Mouse (Mus musculus): ENCODE data around the gene Supt20. TPM values are rescaled to one million over a fixed set of nuclear protein-coding genes. Genes with fewer than 3 reads are reported as not detected.
A peak's percentile ranks its signal among the peaks of the same experiment; 100 is the strongest.
"Not testable (repeated sequence)": the region's sequence is repeated elsewhere in the genome, so short reads cannot be mapped to it uniquely, and the experiment has no call there.

Gene Supt20
- polyA plus RNA-seq, 1 experiment from 2014 or later, result 111 TPM

GRCm38 (mm10) chr3:54755145-54756041 lies 62.8 kb downstream of the Supt20 start, which contains the start of gene Smad9:
Smad9 (plus strand) TSS chr3:54755582.
- peak; percentile 81 for ATAC-seq (ENCODE audit: insufficient number of reproducible peaks, insufficient read depth, low FRiP score, low read depth)
- Histone ChIP-seq H3K4me3 (ENCODE audit: low read depth, low read length) (peak within 1 kb of the TSS; percentile 69), H3K4me1 (ENCODE audit: control insufficient read depth, insufficient read depth, low read length) (peaks cover 9% of the 10 kb centered on the region; the same call in 1 of the 2 replicates), H3K9me3 (ENCODE audit: control insufficient read depth, low read depth, low read length) (no peaks in the 10 kb centered on the region), H3K4me2 (replicated peaks; ENCODE audit: low read depth, low read length) (peak within 1 kb of the TSS; percentile 96), H3K27ac (ENCODE audit: low read length) (peak within 1 kb of the TSS; percentile 68), H3K36me3 (ENCODE audit: control insufficient read depth, insufficient read depth, low read length) (peaks cover 2% of the 10 kb centered on the region; the same call in 1 of the 2 replicates), H3K27me3 (ENCODE audit: control insufficient read depth, insufficient read depth, low read length) (no peaks in the 10 kb centered on the region), H3K9ac (replicated peaks; ENCODE audit: low read depth, low read length) (peak within 1 kb of the TSS; percentile 66)
- under 1% methylated on average over 65 of the region's 66 CpGs for WGBS

GRCm38 (mm10) chr3:54756058-54756457 lies 63.5 kb downstream of the Supt20 start:
- H3K27ac ChIP-seq (ENCODE audit: low read length), result peak overlapping the region; percentile 68
- peak overlapping the region; percentile 96 for H3K4me2 ChIP-seq (replicated peaks; ENCODE audit: low read depth, low read length)
- H3K27me3 ChIP-seq (ENCODE audit: control insufficient read depth, insufficient read depth, low read length), result no peaks in the 10 kb centered on the region
- H3K9ac ChIP-seq (replicated peaks; ENCODE audit: low read depth, low read length), result 0 out of 2 replicates have a peak overlapping the region, but pooled peaks have one; percentile 28
- no peaks in the 10 kb centered on the region for H3K36me3 ChIP-seq (ENCODE audit: control insufficient read depth, insufficient read depth, low read length)
- peaks cover 9% of the 10 kb centered on the region; the same call in 1 of the 2 replicates for H3K4me1 ChIP-seq (ENCODE audit: control insufficient read depth, insufficient read depth, low read length)
- no peaks in the 10 kb centered on the region for H3K9me3 ChIP-seq (ENCODE audit: control insufficient read depth, low read depth, low read length)
- 2% methylated on average over 11 of the region's 11 CpGs for WGBS
- H3K4me3 ChIP-seq (ENCODE audit: low read depth, low read length), result peak overlapping the region; percentile 69
- ATAC-seq (ENCODE audit: insufficient number of reproducible peaks, insufficient read depth, low FRiP score, low read depth), result no peak

- Histone ChIP-seq H3K27me3 (ENCODE audit: control insufficient read depth, insufficient read depth, low read length) (no peaks in the 10 kb centered on the region), H3K27ac (ENCODE audit: low read length) (no peak overlapping the region), H3K4me3 (ENCODE audit: low read depth, low read length) (no peak overlapping the region), H3K4me1 (ENCODE audit: control insufficient read depth, insufficient read depth, low read length) (peaks cover 9% of the 10 kb centered on the region; the same call in 1 of the 2 replicates), H3K9me3 (ENCODE audit: control insufficient read depth, low read depth, low read length) (no peaks in the 10 kb centered on the region), H3K36me3 (ENCODE audit: control insufficient read depth, insufficient read depth, low read length) (no peaks in the 10 kb centered on the region), H3K9ac (replicated peaks; ENCODE audit: low read depth, low read length) (no peak overlapping the region), H3K4me2 (replicated peaks; ENCODE audit: low read depth, low read length) (peak overlapping the region; percentile 96)
- no peak for ATAC-seq (ENCODE audit: insufficient number of reproducible peaks, insufficient read depth, low FRiP score, low read depth)
- 48% methylated on average over 8 of the region's 8 CpGs for WGBS
These were observed 64.8 kb downstream of the Supt20 start for GRCm38 (mm10) chr3:54757446-54757845.

- H3K36me3 ChIP-seq (ENCODE audit: control insufficient read depth, insufficient read depth, low read length), result no peaks in the 10 kb centered on the region
- no peak overlapping the region for H3K4me2 ChIP-seq (replicated peaks; ENCODE audit: low read depth, low read length)
- WGBS, result 57% methylated on average over 9 of the region's 9 CpGs
- H3K4me3 ChIP-seq (ENCODE audit: low read depth, low read length), result no peak overlapping the region
- ATAC-seq (ENCODE audit: insufficient number of reproducible peaks, insufficient read depth, low FRiP score, low read depth), result no peak
- H3K9ac ChIP-seq (replicated peaks; ENCODE audit: low read depth, low read length), result no peak overlapping the region
- H3K27me3 ChIP-seq (ENCODE audit: control insufficient read depth, insufficient read depth, low read length), result no peaks in the 10 kb centered on the region
- H3K4me1 ChIP-seq (ENCODE audit: control insufficient read depth, insufficient read depth, low read length), result peaks cover 9% of the 10 kb centered on the region; the same call in 1 of the 2 replicates
- H3K27ac ChIP-seq (ENCODE audit: low read length), result no peak overlapping the region
- no peaks in the 10 kb centered on the region for H3K9me3 ChIP-seq (ENCODE audit: control insufficient read depth, low read depth, low read length)
These were observed 66.6 kb downstream of the Supt20 start for GRCm38 (mm10) chr3:54759211-54759610.

- 48% methylated on average over 15 of the region's 15 CpGs for WGBS
- H3K27ac ChIP-seq (ENCODE audit: low read length), result no peak overlapping the region
- no peaks in the 10 kb centered on the region for H3K9me3 ChIP-seq (ENCODE audit: control insufficient read depth, low read depth, low read length)
- peaks cover 9% of the 10 kb centered on the region; the same call in 1 of the 2 replicates for H3K4me1 ChIP-seq (ENCODE audit: control insufficient read depth, insufficient read depth, low read length)
- H3K36me3 ChIP-seq (ENCODE audit: control insufficient read depth, insufficient read depth, low read length), result no peaks in the 10 kb centered on the region
- H3K27me3 ChIP-seq (ENCODE audit: control insufficient read depth, insufficient read depth, low read length), result no peaks in the 10 kb centered on the region
- H3K4me3 ChIP-seq (ENCODE audit: low read depth, low read length), result no peak overlapping the region
- H3K9ac ChIP-seq (replicated peaks; ENCODE audit: low read depth, low read length), result no peak overlapping the region
- no peak for ATAC-seq (ENCODE audit: insufficient number of reproducible peaks, insufficient read depth, low FRiP score, low read depth)
- no peak overlapping the region for H3K4me2 ChIP-seq (replicated peaks; ENCODE audit: low read depth, low read length)
These were observed 67.9 kb downstream of the Supt20 start for GRCm38 (mm10) chr3:54760321-54761115.

GRCm38 (mm10) chr3:54761258-54761657 lies 68.7 kb downstream of the Supt20 start:
- no peak overlapping the region for H3K9ac ChIP-seq (replicated peaks; ENCODE audit: low read depth, low read length)
- no peaks in the 10 kb centered on the region for H3K27me3 ChIP-seq (ENCODE audit: control insufficient read depth, insufficient read depth, low read length)
- WGBS, result 67% methylated on average over 1 of the region's 1 CpGs
- peaks cover 9% of the 10 kb centered on the region; the same call in 1 of the 2 replicates for H3K4me1 ChIP-seq (ENCODE audit: control insufficient read depth, insufficient read depth, low read length)
- H3K27ac ChIP-seq (ENCODE audit: low read length), result no peak overlapping the region
- no peaks in the 10 kb centered on the region for H3K36me3 ChIP-seq (ENCODE audit: control insufficient read depth, insufficient read depth, low read length)
- ATAC-seq (ENCODE audit: insufficient number of reproducible peaks, insufficient read depth, low FRiP score, low read depth), result no peak
- no peaks in the 10 kb centered on the region for H3K9me3 ChIP-seq (ENCODE audit: control insufficient read depth, low read depth, low read length)
- H3K4me2 ChIP-seq (replicated peaks; ENCODE audit: low read depth, low read length), result no peak overlapping the region
- H3K4me3 ChIP-seq (ENCODE audit: low read depth, low read length), result no peak overlapping the region

- no peaks in the 10 kb centered on the region for H3K27me3 ChIP-seq (ENCODE audit: control insufficient read depth, insufficient read depth, low read length)
- no peak overlapping the region for H3K4me3 ChIP-seq (ENCODE audit: low read depth, low read length)
- no peak overlapping the region for H3K9ac ChIP-seq (replicated peaks; ENCODE audit: low read depth, low read length)
- no peaks in the 10 kb centered on the region for H3K9me3 ChIP-seq (ENCODE audit: control insufficient read depth, low read depth, low read length)
- WGBS, result 69% methylated on average over 18 of the region's 18 CpGs
- ATAC-seq (ENCODE audit: insufficient number of reproducible peaks, insufficient read depth, low FRiP score, low read depth), result no peak
- peak overlapping the region; percentile 18; the same call in 1 of the 2 replicates for H3K4me2 ChIP-seq (replicated peaks; ENCODE audit: low read depth, low read length)
- no peaks in the 10 kb centered on the region; the same call in 1 of the 2 replicates for H3K4me1 ChIP-seq (ENCODE audit: control insufficient read depth, insufficient read depth, low read length)
- no peak overlapping the region for H3K27ac ChIP-seq (ENCODE audit: low read length)
- H3K36me3 ChIP-seq (ENCODE audit: control insufficient read depth, insufficient read depth, low read length), result no peaks in the 10 kb centered on the region
These were observed 71.8 kb downstream of the Supt20 start for GRCm38 (mm10) chr3:54764418-54764817.

GRCm38 (mm10) chr3:54765521-54765920 lies 72.9 kb downstream of the Supt20 start:
- not testable (repeated sequence) for H3K9me3 ChIP-seq (ENCODE audit: control insufficient read depth, low read depth, low read length); H3K4me1 ChIP-seq (ENCODE audit: control insufficient read depth, insufficient read depth, low read length); H3K9ac ChIP-seq (replicated peaks; ENCODE audit: low read depth, low read length); H3K27me3 ChIP-seq (ENCODE audit: control insufficient read depth, insufficient read depth, low read length); ATAC-seq (ENCODE audit: insufficient number of reproducible peaks, insufficient read depth, low FRiP score, low read depth); H3K4me2 ChIP-seq (replicated peaks; ENCODE audit: low read depth, low read length); H3K36me3 ChIP-seq (ENCODE audit: control insufficient read depth, insufficient read depth, low read length); H3K4me3 ChIP-seq (ENCODE audit: low read depth, low read length)
- WGBS, result 85% methylated on average over 6 of the region's 6 CpGs
- peak overlapping the region; percentile 76; the same call in 1 of the 2 replicates for H3K27ac ChIP-seq (ENCODE audit: low read length)

Data from stomach, embryonic 14.5 days (tissue).